Mouse (Mus musculus): Measurements from ENCODE around the gene Maz.

Gene Maz

DNA sequence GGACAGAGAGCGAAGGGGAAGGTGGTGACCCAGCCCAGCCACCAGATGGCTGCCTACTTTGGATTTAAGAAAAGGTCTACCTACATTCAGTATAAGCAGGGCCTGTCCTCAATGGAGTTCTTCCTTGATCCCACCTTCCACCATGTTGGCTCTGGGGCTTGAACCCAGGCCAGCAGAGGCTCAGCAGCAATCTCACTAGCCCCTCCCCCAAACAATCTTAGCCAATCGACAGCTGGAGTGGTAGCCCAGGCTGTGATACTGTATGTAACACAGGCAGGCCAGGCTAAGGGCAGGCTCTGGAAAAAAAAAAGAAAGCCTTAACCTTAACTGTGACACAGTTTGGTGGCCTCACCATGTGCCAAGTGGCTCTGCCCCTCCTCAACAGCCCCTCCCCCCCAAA, 15.1 kb downstream of the Maz start:
- in situ Hi-C loops (cut with MboI; ENCODE audit: low pct_unique_long_range_greater_than_20kb in 1 of 2, low sequenced_read_pairs in 2 of 2, unreplicated experiment in 1 of 2) = no loop called here

DNA sequence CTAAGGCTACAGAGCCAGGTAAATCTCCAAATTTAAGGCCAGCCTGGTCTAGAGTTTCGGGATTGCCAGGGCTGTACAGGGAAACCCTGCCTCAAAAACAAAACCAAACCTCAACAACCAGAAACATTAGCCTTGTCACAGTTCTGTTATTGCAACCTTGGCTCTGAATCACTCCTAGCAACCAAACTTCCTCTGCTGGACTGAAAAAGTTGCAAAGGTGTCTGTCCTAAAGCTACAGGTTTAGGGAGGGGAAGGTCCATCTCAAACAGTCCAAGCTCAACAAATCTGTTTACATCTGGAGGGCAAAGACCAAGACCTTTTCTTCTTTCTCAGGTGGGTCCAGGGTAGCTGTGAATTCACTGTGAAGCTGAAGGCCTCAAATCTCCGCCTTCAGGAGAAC, 15.8 kb downstream of the Maz start:
- in situ Hi-C loops (cut with MboI; ENCODE audit: low pct_unique_long_range_greater_than_20kb in 1 of 2, low sequenced_read_pairs in 2 of 2, unreplicated experiment in 1 of 2) = no loop called here

DNA sequence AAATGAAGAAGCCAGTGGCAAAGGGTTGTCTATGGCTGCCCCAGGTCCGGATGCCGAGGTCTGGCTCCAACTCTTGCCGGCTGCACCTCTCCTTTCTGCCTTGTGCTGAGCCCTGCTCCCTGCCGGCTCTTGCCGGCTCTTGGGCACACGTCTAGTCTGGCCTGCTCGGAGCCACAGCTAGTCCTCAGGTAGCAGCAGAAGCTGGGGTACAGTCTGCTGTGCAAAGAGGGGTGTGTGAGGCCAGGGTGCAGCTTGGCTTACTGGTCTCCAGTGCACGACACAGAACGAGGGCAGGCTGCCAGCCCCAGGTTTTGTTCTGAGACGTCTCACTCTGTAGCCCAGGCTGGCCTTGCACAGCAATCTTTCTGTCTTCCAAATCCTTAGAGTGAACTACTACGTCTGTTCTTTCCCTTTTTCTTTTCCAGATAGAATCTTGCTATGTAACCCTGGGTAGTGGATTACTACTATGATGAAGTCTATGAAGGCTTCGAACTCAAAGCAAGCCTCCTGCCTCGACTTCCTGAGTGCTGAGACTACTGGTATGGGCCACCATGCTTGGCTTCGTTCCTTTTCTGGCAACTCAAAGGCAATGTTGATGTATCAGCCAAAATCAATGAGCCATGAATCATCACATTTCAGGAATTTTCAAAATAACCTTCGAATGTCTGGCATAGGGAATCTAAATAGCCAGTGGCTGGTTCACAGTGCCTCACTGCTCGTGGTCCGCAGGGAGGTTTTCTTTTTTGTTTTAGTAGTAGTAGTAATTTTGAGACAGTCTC, 17.3 kb downstream of the Maz start:
- in situ Hi-C loops (cut with MboI; ENCODE audit: low pct_unique_long_range_greater_than_20kb in 1 of 2, low sequenced_read_pairs in 2 of 2, unreplicated experiment in 1 of 2) = no loop called here

DNA sequence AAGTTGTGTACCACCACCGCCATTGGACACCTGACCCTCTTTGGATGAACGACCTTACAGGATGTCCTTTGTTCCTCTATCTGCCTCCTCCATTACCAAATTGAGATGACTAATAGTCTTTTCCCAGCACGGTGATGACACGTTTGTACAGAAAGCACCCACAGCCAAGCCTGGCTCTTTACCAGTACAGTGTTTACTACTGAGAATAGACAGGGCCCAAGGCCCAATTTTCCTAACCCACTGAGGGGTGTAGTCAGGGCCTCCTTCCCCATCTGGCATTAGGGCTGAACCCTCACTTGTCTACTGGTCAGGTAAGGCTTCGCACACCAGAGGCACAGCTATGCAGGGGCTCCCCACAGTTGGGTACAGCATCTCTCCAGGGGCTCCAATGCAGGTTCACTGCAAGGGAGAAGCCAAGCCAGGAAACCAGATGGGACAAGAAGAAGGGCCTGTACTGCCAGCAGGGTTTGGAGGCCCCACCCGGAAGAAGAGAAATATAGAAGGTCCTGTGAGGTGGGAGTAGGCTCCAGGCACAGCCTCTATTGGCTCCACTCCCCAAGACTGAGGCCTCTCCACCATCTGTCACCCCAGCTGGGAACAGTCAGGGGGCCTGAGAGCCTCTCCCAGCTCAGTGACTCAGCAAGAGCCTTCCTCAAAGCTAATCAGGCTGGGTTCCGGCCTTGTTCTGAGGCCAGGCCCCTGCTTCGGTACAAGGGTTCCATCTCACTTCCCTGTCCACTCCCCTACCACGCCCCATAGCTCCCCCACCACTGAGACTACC, 18.4 kb downstream of the Maz start:
- in situ Hi-C loops (cut with MboI; ENCODE audit: low pct_unique_long_range_greater_than_20kb in 1 of 2, low sequenced_read_pairs in 2 of 2, unreplicated experiment in 1 of 2) = no loop called here

DNA sequence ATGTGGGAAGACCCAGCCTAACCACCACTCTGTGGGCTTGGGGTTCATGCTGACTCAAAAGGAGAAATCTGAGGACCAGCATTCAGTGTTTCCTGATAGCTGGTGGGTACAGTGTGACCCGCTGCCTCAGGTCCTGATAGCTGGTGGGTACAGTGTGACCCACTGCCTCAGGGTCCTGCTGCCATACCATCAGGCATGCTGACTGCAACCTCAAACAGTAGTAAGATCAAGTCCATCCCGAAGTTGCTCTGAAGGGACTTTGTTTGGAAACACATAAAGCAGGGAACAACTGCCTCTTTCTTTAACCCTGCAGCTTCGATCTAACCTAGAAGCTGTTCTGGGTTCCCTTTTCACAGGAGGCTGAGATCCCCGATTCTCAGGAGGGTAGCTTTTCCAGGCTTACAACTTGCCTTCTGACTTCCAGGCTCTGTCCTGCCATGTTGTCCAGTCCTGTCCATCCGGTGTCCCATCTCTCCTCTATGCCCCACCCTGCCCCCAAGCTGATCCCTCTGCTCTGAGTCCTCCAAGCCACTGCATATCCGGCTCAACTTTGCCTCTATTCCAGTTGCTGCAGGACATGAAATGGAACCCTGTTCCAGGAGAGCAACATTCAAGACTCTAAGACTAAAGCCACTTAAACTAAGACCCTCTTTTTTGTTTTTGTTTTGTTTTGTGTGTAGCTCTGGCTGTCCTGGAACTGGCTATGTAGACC, 19.4 kb downstream of the Maz start:
- in situ Hi-C loops (cut with MboI; ENCODE audit: low pct_unique_long_range_greater_than_20kb in 1 of 2, low sequenced_read_pairs in 2 of 2, unreplicated experiment in 1 of 2) = no loop called here

DNA sequence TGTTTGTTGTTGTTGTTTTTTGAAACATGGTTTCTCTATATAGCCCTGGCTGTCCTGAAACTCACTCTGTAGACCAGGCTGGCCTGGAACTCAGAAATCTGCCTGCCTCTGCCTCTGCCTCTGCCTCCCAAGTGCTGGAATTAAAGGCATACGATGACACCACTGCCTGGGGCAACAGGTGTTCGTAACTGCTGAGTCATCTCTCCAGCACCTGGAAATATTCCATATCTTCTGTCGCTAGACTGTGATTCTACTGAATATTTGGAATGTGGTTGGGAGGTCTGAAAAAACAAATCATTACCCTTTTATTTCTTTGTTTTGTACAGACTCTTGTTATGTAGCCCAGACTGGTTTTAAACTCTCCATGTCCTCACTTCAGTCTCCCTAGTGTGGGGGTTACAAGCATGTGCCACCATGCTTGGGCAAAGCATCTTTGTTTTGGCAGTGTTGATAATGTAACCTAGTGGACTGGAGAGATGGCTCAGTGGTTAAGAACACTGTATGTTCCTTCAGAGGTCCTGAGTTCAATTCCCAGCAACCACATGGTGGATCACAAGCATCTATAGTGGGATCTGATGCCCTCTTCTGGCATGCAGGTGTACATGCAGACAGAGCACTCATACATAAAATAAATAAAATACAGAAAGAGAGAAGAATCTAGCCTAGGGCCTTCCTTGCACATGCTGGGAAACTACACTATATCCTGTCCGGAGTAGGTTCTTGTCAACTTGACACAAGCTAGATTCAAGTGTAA, 22.5 kb downstream of the Maz start:
- in situ Hi-C loops (cut with MboI; ENCODE audit: low pct_unique_long_range_greater_than_20kb in 1 of 2, low sequenced_read_pairs in 2 of 2, unreplicated experiment in 1 of 2) = no loop called here

DNA sequence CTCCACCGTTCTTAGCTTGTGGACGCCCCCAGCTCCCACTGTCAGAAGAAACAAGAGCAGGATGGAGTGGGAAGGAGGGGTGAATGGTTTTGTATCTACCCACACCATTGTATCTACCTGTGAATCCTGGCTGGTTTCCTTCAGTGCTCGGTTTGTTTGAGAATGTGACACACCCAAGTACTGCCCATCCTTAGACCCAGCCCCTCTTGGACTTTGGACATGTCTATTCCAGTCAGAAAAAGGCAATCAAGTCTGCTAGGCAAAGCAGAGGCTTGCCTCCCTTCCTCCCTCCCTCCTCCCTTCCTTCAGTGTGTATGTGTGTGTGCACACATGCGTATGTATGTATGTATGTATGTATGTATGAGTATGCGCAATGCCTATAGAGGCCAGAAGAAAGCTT, 23.2 kb downstream of the Maz start:
- in situ Hi-C loops (cut with MboI; ENCODE audit: low pct_unique_long_range_greater_than_20kb in 1 of 2, low sequenced_read_pairs in 2 of 2, unreplicated experiment in 1 of 2) = no loop called here

DNA sequence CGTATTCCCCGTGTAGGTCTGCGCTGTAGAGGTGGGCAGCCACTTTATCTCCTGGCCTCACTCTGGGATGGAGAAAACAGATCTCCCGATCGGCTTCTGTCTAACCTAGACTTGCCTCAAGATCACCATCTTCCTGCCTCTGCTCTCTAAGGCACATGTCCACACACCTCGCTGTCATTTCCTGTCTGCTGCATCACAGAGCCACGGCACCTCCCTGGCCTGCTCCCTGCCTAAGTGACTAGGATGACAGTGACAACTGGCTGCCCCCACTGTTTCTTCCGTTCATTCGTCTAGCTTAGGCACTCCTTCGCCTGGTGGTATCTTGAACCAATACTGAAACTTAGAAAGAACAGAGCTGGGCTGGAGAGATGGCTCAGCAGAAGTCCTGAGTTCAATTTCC, 27.3 kb downstream of the Maz start:
- in situ Hi-C loops (cut with MboI; ENCODE audit: low pct_unique_long_range_greater_than_20kb in 1 of 2, low sequenced_read_pairs in 2 of 2, unreplicated experiment in 1 of 2) = no loop called here

DNA sequence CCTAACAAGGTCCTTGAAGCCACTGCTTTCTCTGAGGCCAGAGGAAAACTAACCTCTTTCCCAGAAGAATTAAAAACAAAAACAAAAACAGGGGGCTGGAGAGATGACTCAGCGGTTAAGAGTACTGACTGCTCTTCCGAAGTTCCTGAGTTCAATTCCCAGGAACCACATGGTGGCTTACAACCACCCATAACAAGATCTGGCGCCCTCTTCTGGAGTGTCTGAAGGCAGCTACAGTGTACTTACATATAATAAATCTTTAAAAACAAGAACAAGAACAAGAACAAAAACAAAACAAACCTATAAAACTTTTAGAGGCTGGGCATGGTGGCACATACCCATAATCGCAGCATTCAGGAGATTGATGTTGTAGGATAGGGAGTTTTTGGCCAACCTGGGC, 30.4 kb downstream of the Maz start:
- in situ Hi-C loops (cut with MboI; ENCODE audit: low pct_unique_long_range_greater_than_20kb in 1 of 2, low sequenced_read_pairs in 2 of 2, unreplicated experiment in 1 of 2) = no loop called here

DNA sequence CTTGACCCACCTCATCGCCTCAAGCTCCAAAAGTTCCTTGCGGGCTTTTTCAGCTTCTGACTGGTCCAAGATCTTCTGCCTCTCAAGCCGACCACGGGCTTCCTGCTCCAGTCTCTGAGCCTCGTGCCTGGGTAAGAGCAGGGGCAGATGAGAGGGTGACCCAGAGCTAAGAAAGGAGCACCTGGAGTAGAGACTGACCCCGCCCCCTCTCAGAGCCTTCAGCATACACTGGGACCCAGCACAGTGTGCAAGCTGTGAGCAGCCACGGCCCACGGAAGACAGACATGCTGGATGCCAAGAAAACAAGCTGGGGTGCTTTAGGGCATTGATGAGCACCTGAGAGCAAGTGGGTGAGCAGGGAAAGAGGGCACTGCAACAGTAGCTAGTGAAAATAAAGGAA, 38.0 kb downstream of the Maz start:
- in situ Hi-C loops (cut with MboI; ENCODE audit: low pct_unique_long_range_greater_than_20kb in 1 of 2, low sequenced_read_pairs in 2 of 2, unreplicated experiment in 1 of 2) = no loop called here

DNA sequence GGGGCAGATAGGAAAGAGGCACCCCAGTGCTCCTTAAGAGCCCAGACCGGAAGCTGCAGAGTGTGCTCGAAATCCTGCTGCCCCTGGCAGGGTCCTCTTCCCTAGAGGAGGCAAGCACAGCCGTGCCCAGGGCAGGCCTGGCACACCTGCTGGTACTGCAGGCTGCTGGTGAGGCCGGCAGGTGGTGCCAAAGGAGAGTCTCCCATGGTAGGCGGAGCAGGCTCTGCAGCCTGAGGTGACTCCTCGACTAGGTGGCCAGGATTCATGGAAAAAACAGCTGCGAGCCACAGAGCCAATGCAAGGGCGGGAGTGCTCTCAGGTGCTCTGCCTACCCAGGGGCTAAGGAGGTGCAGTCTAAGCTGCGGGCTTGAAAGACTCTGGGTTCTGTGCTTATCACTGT, 40.5 kb downstream of the Maz start:
- in situ Hi-C loops (cut with MboI; ENCODE audit: low pct_unique_long_range_greater_than_20kb in 1 of 2, low sequenced_read_pairs in 2 of 2, unreplicated experiment in 1 of 2) = no loop called here

DNA sequence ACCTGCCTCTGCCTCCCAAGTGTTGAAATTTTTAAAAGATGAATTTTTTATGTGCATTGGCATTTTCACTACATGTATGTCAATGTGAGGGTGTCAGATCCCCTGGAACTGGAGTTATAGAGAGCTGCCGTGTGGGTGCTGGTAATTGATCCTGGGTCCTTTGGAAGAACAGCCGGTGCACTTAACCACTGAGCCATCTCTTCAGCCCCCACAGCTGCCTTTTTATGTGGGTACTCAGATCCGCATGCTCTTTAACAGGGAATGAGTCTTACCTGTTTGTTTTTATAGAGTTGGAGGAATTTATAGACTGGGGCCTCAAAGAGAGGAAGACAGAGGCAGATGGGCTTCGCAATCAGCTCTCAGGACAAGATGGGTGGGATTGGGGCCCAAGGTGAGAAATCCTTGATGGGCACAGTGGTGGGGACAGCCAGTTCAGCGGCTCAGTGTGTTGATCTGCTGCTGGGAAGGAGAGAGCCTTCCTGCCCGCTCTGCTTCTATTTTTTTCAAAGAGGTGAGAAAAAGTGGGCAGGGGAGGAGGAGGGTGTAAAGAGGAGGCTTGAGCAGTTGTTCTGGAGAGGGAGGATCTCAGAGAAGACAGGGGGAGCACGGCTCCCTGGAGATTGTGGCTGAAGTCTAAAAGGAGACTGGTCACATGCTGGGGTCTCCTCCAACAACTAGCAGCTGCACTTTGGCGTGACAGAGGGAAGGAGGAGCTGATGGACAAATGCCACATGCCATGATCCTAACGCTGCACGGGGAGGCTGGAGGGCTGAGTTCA, 42.0 kb downstream of the Maz start:
- in situ Hi-C loops (cut with MboI; ENCODE audit: low pct_unique_long_range_greater_than_20kb in 1 of 2, low sequenced_read_pairs in 2 of 2, unreplicated experiment in 1 of 2) = no loop called here

DNA sequence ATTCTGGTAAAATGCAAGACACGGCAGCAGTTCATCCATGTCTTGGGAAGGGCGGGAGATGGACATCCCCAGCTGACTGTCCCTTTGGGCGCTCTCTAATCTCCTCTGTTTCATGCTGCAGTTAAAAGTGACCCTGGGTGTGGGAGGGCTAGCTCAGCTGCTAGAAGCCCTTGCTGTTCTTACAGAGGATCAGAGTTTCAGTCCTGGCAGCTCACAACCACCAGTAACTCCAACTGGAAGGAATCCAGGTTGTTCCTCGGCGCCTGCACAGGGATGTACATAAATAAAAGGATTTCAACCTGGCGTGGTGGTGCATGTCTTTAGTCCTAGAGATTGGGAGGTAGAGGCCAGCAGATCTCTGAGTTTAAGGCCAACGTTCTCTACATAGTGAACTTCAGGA, 43.7 kb downstream of the Maz start:
- in situ Hi-C loops (cut with MboI; ENCODE audit: low pct_unique_long_range_greater_than_20kb in 1 of 2, low sequenced_read_pairs in 2 of 2, unreplicated experiment in 1 of 2) = no loop called here

DNA sequence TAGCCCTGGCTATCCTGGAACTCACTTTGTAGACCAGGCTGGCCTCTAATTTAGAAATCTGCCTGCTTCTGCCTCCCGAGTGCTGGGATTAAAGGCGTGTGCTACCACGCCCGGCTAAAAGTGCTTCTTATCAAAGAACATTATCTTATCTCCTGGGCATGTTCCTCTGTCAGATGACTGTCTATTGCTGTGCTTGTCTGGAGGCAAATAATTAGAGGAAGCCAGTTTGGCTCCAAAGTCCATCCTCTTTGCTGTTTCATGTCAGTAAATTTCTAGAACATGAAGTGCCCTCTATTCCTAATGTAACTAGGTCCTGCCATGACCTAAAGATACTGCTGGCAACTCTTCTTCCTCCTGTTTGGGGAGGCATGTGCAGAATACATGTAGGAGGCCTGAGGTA, 44.8 kb downstream of the Maz start:
- in situ Hi-C loops (cut with MboI; ENCODE audit: low pct_unique_long_range_greater_than_20kb in 1 of 2, low sequenced_read_pairs in 2 of 2, unreplicated experiment in 1 of 2) = no loop called here

DNA sequence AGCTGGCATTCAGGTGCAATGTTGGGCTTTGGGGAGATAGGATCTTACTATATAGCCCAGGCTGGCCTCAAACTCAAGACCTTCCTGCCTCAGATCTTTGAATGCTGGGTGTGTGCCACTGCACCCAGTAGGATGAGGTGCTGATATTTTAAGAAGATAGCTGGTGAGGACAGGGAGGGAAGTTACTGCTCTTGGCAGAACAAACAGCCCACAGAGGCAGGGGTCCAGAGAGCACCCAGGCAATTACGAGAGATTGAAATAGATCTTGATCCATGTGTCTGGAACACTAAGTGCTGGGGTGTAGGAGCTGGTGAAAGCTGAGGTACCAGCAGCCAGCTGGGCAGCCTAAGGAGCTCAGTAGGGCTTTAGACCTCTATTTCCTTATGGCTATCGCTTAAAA, 45.2 kb downstream of the Maz start:
- in situ Hi-C loops (cut with MboI; ENCODE audit: low pct_unique_long_range_greater_than_20kb in 1 of 2, low sequenced_read_pairs in 2 of 2, unreplicated experiment in 1 of 2) = no loop called here

DNA sequence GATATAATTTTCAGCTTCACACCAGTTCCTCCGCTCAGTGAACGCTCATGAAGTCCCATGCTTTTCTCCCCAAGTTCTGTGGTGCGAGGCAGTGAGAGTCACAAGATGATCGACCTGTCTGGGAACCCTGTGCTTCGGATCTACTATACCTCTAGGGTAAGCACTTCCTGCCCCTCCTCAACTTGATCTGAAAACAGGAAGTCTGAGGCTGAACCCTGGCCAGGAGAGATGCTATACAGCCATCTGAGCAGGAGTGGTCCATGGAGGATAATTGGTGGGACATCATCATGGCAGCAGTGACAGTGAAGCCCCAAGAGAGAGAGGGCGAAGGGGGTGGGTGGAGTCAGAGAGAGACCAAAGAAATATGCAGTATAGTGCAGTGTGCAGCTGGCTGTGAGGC, 48.0 kb downstream of the Maz start:
- in situ Hi-C loops (cut with MboI; ENCODE audit: low pct_unique_long_range_greater_than_20kb in 1 of 2, low sequenced_read_pairs in 2 of 2, unreplicated experiment in 1 of 2) = no loop called here

DNA sequence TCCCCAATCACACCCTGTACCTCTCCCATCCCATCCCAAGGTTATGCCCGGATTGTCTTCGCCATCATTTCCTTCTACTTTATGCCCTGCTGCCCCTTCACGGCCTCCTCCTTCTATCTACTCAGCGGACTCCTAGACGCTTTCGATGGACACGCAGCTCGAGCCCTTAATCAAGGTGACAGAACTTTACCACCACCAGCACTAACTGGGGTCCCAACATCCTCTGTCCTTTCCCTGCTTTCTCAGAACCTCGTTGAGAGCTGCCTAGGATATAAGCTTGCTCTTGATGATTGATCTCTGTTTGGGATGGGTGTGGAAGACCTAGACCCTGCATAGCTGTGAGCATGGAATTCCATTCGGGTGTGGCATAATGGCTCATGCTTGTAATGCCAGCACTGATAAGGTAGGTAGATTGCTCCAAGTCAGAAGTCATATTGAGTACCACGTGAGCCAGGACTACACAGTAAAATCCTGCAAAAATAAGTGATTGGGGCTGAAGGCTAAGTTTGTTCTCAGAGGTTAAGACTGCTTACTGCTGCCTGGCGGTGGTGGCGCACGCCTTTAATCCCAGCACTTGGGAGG, 49.9 kb downstream of the Maz start:
- in situ Hi-C loops (cut with MboI; ENCODE audit: low pct_unique_long_range_greater_than_20kb in 1 of 2, low sequenced_read_pairs in 2 of 2, unreplicated experiment in 1 of 2) = no loop called here
